Mouse (Mus musculus): ENCODE results near the gene Sytl3. TPM values are rescaled to one million over a fixed set of nuclear protein-coding genes. Genes with fewer than 3 reads are reported as not detected.
"Not testable (repeated sequence)": the region's sequence is repeated elsewhere in the genome, so short reads cannot be mapped to it uniquely, and the experiment has no call there.

Gene Sytl3
- polyA plus RNA-seq, 1 experiment from 2014 or later, result 0.15 TPM

DNA sequence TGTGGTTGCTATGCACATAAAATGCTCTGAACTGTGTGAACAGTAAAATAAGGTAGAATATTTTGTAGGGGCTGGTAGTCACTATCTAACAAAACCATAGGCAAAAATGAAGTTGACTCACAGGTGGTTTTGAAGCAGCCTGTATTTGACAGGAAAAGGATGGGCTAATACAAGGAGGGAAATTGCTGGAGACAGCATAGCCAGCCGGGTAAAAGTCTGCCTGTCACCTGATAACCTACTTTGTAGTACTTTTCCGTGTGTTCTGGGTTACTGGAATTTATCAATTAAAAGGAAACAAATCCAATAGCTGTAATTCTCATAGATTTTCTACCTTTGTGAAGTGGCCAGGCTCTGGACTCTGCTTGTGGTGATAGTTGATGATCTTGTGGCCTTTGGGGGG is 54.6 kb downstream of the Sytl3 start:
- H3K4me1 ChIP-seq (replicated peaks; ENCODE audit: control insufficient read depth, insufficient read depth, low read length); H3K27ac ChIP-seq (ENCODE audit: low read depth, low read length); H3K27me3 ChIP-seq (ENCODE audit: control insufficient read depth, insufficient read depth, low read length); H3K4me2 ChIP-seq (replicated peaks; ENCODE audit: low read depth, low read length); DNase-seq (ENCODE audit: low spot score); H3K9me3 ChIP-seq (ENCODE audit: control insufficient read depth, low read length); H3K9ac ChIP-seq (ENCODE audit: low read depth, low read length); ATAC-seq (ENCODE audit: low FRiP score); H3K4me3 ChIP-seq (ENCODE audit: low read depth, low read length); H3K36me3 ChIP-seq (ENCODE audit: control insufficient read depth, insufficient read depth, low read length): not testable (repeated sequence)
- WGBS, result 76% methylated on average over 2 of the region's 2 CpGs

DNA sequence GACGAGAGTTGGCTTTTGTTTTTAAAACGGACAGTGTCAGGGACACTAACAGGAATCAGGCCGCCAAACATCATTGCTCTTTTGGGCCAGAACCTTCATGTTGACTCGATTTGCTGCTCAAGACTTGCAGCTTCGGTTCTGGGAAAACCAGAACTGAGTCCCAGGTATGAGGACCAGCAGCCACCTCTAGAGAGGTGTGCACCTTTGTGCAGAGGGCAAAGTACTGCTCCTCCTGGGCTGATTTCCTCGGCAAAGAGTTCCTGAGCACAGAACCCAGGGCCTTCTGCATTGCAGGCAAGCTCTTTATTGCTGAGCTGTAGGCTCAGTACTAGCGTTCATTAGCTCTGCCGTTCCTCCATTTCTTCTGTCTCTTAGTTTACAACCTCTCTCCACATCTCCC is 55.1 kb downstream of the Sytl3 start:
- DNase-seq (ENCODE audit: low spot score); H3K4me3 ChIP-seq (ENCODE audit: low read depth, low read length); H3K4me2 ChIP-seq (replicated peaks; ENCODE audit: low read depth, low read length); H3K9ac ChIP-seq (ENCODE audit: low read depth, low read length); H3K36me3 ChIP-seq (ENCODE audit: control insufficient read depth, insufficient read depth, low read length); H3K27me3 ChIP-seq (ENCODE audit: control insufficient read depth, insufficient read depth, low read length); H3K4me1 ChIP-seq (replicated peaks; ENCODE audit: control insufficient read depth, insufficient read depth, low read length); H3K27ac ChIP-seq (ENCODE audit: low read depth, low read length); H3K9me3 ChIP-seq (ENCODE audit: control insufficient read depth, low read length); ATAC-seq (ENCODE audit: low FRiP score): not testable (repeated sequence)
- 86% methylated on average over 7 of the region's 8 CpGs for WGBS

- H3K27ac ChIP-seq (ENCODE audit: low read depth, low read length), result no peak overlapping the region
- no peaks in the 10 kb centered on the region for H3K27me3 ChIP-seq (ENCODE audit: control insufficient read depth, insufficient read depth, low read length)
- WGBS, result 94% methylated on average over 12 of the region's 12 CpGs
- DNase-seq (ENCODE audit: low spot score), result no peak
- no peaks in the 10 kb centered on the region for H3K9me3 ChIP-seq (ENCODE audit: control insufficient read depth, low read length)
- H3K36me3 ChIP-seq (ENCODE audit: control insufficient read depth, insufficient read depth, low read length), result no peaks in the 10 kb centered on the region
- no peaks in the 10 kb centered on the region for H3K4me1 ChIP-seq (replicated peaks; ENCODE audit: control insufficient read depth, insufficient read depth, low read length)
- no peak overlapping the region for H3K4me2 ChIP-seq (replicated peaks; ENCODE audit: low read depth, low read length)
- ATAC-seq (ENCODE audit: low FRiP score), result no peak
- no peak overlapping the region for H3K9ac ChIP-seq (ENCODE audit: low read depth, low read length)
- H3K4me3 ChIP-seq (ENCODE audit: low read depth, low read length), result no peak overlapping the region
Observed at GRCm38 (mm10) chr17:6727996-6728610, 69.2 kb downstream of the Sytl3 start.

GRCm38 (mm10) chr17:6729244-6729742 is 70.4 kb downstream of the Sytl3 start:
- Histone ChIP-seq H3K9ac (ENCODE audit: low read depth, low read length) (no peak overlapping the region), H3K9me3 (ENCODE audit: control insufficient read depth, low read length) (no peaks in the 10 kb centered on the region), H3K4me1 (replicated peaks; ENCODE audit: control insufficient read depth, insufficient read depth, low read length) (no peaks in the 10 kb centered on the region), H3K27me3 (ENCODE audit: control insufficient read depth, insufficient read depth, low read length) (no peaks in the 10 kb centered on the region), H3K36me3 (ENCODE audit: control insufficient read depth, insufficient read depth, low read length) (no peaks in the 10 kb centered on the region), H3K4me2 (replicated peaks; ENCODE audit: low read depth, low read length) (no peak overlapping the region), H3K27ac (ENCODE audit: low read depth, low read length) (0 out of 2 replicates have a peak overlapping the region, but pooled peaks have one; percentile 20), H3K4me3 (ENCODE audit: low read depth, low read length) (no peak overlapping the region)
- ATAC-seq (ENCODE audit: low FRiP score), result peak; percentile 33; the same call in 1 of the 2 replicates
- DNase-seq (ENCODE audit: low spot score), result no peak
- WGBS, result 23% methylated on average over 6 of the region's 6 CpGs

GRCm38 (mm10) chr17:6731132-6731531 is 72.2 kb downstream of the Sytl3 start:
- Histone ChIP-seq H3K4me1 (replicated peaks; ENCODE audit: control insufficient read depth, insufficient read depth, low read length) (no peaks in the 10 kb centered on the region), H3K9ac (ENCODE audit: low read depth, low read length) (no peak overlapping the region), H3K27me3 (ENCODE audit: control insufficient read depth, insufficient read depth, low read length) (no peaks in the 10 kb centered on the region), H3K36me3 (ENCODE audit: control insufficient read depth, insufficient read depth, low read length) (no peaks in the 10 kb centered on the region), H3K4me3 (ENCODE audit: low read depth, low read length) (no peak overlapping the region), H3K27ac (ENCODE audit: low read depth, low read length) (no peak overlapping the region), H3K9me3 (ENCODE audit: control insufficient read depth, low read length) (no peaks in the 10 kb centered on the region), H3K4me2 (replicated peaks; ENCODE audit: low read depth, low read length) (no peak overlapping the region)
- 82% methylated on average over 8 of the region's 8 CpGs for WGBS
- no peak for DNase-seq (ENCODE audit: low spot score)
- ATAC-seq (ENCODE audit: low FRiP score), result no peak

- H3K27ac ChIP-seq (ENCODE audit: low read depth, low read length), result no peak overlapping the region
- ATAC-seq (ENCODE audit: low FRiP score) (no peak), DNase-seq (ENCODE audit: low spot score) (no peak)
Observed at GRCm38 (mm10) chr17:6731634-6732033, 72.7 kb downstream of the Sytl3 start.

GRCm38 (mm10) chr17:6732665-6733064 is 73.8 kb downstream of the Sytl3 start:
- no peaks in the 10 kb centered on the region for H3K27me3 ChIP-seq (ENCODE audit: control insufficient read depth, insufficient read depth, low read length)
- no peaks in the 10 kb centered on the region for H3K4me1 ChIP-seq (replicated peaks; ENCODE audit: control insufficient read depth, insufficient read depth, low read length)
- no peak overlapping the region for H3K27ac ChIP-seq (ENCODE audit: low read depth, low read length)
- H3K9me3 ChIP-seq (ENCODE audit: control insufficient read depth, low read length), result no peaks in the 10 kb centered on the region
- no peak overlapping the region for H3K9ac ChIP-seq (ENCODE audit: low read depth, low read length)
- DNase-seq (ENCODE audit: low spot score), result no peak
- ATAC-seq (ENCODE audit: low FRiP score), result no peak
- no peaks in the 10 kb centered on the region for H3K36me3 ChIP-seq (ENCODE audit: control insufficient read depth, insufficient read depth, low read length)
- 89% methylated on average over 4 of the region's 4 CpGs for WGBS
- H3K4me3 ChIP-seq (ENCODE audit: low read depth, low read length), result no peak overlapping the region
- H3K4me2 ChIP-seq (replicated peaks; ENCODE audit: low read depth, low read length), result no peak overlapping the region

More at GRCm38 (mm10) chr17:6731634-6732033, 72.7 kb downstream of the Sytl3 start:
- no peaks in the 10 kb centered on the region for H3K27me3 ChIP-seq (ENCODE audit: control insufficient read depth, insufficient read depth, low read length)
- no peaks in the 10 kb centered on the region for H3K36me3 ChIP-seq (ENCODE audit: control insufficient read depth, insufficient read depth, low read length)
- no peak overlapping the region for H3K9ac ChIP-seq (ENCODE audit: low read depth, low read length)
- no peaks in the 10 kb centered on the region for H3K4me1 ChIP-seq (replicated peaks; ENCODE audit: control insufficient read depth, insufficient read depth, low read length)
- no peak overlapping the region for H3K4me2 ChIP-seq (replicated peaks; ENCODE audit: low read depth, low read length)
- WGBS, result 75% methylated on average over 12 of the region's 12 CpGs
- H3K4me3 ChIP-seq (ENCODE audit: low read depth, low read length), result no peak overlapping the region
- H3K9me3 ChIP-seq (ENCODE audit: control insufficient read depth, low read length), result no peaks in the 10 kb centered on the region

DNA sequence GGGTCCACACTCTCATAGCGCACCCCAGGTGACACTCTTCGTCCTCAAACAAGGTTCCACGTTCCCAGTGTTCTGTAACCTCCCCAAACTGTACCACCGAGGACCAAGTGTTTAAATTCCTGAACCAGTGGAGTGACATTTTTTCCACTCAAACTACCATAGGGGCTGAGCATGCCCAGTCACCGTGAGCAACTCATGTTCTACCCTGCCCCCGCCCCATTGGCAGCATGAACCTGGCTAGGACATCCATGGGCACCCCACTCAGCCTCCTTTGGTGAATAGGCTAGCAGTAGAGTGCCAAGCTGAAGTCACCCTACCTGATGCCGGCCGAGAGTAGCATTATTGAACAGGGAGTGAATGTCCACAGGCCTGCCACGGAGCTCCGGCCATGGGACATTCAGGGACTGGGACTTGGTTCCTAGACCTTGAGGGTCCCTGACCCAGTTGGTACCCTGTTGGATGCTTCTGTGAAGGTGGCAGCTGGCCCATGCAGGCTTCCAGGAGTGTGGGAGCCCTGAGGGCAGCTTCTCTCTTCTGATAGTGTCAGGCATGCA is 74.5 kb downstream of the Sytl3 start:
- H3K9me3 ChIP-seq (ENCODE audit: control insufficient read depth, low read length), result no peaks in the 10 kb centered on the region
- DNase-seq (ENCODE audit: low spot score), result no peak
- H3K4me2 ChIP-seq (replicated peaks; ENCODE audit: low read depth, low read length), result no peak overlapping the region
- H3K4me1 ChIP-seq (replicated peaks; ENCODE audit: control insufficient read depth, insufficient read depth, low read length), result no peaks in the 10 kb centered on the region
- H3K27ac ChIP-seq (ENCODE audit: low read depth, low read length), result no peak overlapping the region
- no peak overlapping the region for H3K4me3 ChIP-seq (ENCODE audit: low read depth, low read length)
- H3K36me3 ChIP-seq (ENCODE audit: control insufficient read depth, insufficient read depth, low read length), result no peaks in the 10 kb centered on the region
- no peaks in the 10 kb centered on the region for H3K27me3 ChIP-seq (ENCODE audit: control insufficient read depth, insufficient read depth, low read length)
- no peak overlapping the region for H3K9ac ChIP-seq (ENCODE audit: low read depth, low read length)
- ATAC-seq (ENCODE audit: low FRiP score), result no peak
- 92% methylated on average over 10 of the region's 10 CpGs for WGBS

All from hindbrain, embryonic 11.5 days (tissue).